Mouse (Mus musculus) midbrain, postnatal 0 days (tissue): Measurements from ENCODE around the gene Kcns3. TPM values are rescaled to one million over a fixed set of nuclear protein-coding genes. Genes with fewer than 3 reads are reported as not detected.

Source experiments
- ATAC-seq: fragments of 200-750 bp; cut with Nextera tagmentation; 2 replicates; pipeline ENCODE4 v1.8.0; 2017; ENCODE audit warnings: moderate number of reproducible peaks, mild to moderate bottlenecking, moderate TSS enrichment, moderate library complexity; ENCODE audit not compliant: low FRiP score
- DNase-seq: peaks from one replicate; pipeline ENCODE4 v3.0.0-alpha.2; 2015; ENCODE audit warnings: low spot score
- H3K27ac ChIP-seq: fragments of 300-500 bp; sonication (generic); 2 replicates; pipeline ENCODE4 v1.5.1; 2014; ENCODE audit warnings: low read depth, mild to moderate bottlenecking, low read length, mixed read lengths
- H3K27me3 ChIP-seq: fragments of 300-500 bp; sonication (generic); 2 replicates; pipeline ENCODE4 v1.6.1; 2014; ENCODE audit warnings: low read length, control low read depth, mixed read lengths; ENCODE audit not compliant: insufficient read depth
- H3K36me3 ChIP-seq: fragments of 300-500 bp; sonication (generic); 2 replicates; pipeline ENCODE4 v1.6.1; 2014; ENCODE audit warnings: low read length, control low read depth, mixed read lengths; ENCODE audit not compliant: insufficient read depth
- H3K4me1 ChIP-seq: fragments of 300-500 bp; sonication (generic); 2 replicates; pipeline ENCODE4 v1.6.1; 2014; ENCODE audit warnings: mild to moderate bottlenecking, control low read depth, antibody characterized with exemption, low read length, mixed read lengths; ENCODE audit not compliant: insufficient read depth
- H3K4me2 ChIP-seq: fragments of 300-500 bp; sonication (generic); 2 replicates; pipeline ENCODE4 v1.6.1; 2014; ENCODE audit warnings: low read depth, mild to moderate bottlenecking, low read length, mixed read lengths; ENCODE audit not compliant: poor library complexity, severe bottlenecking
- H3K4me3 ChIP-seq: fragments of 300-500 bp; sonication (generic); 2 replicates; pipeline ENCODE4 v1.5.1; 2014; ENCODE audit warnings: low read depth, mild to moderate bottlenecking, low read length, moderate library complexity
- H3K9ac ChIP-seq: fragments of 300-500 bp; sonication (generic); replicated peaks from 2 replicates; pipeline ENCODE4 v1.6.1; 2014; ENCODE audit warnings: mild to moderate bottlenecking, low read length, moderate library complexity, mixed read lengths; ENCODE audit not compliant: poor library complexity, severe bottlenecking
- H3K9me3 ChIP-seq: fragments of 300-500 bp; sonication (generic); 2 replicates; pipeline ENCODE4 v1.6.1; 2016; ENCODE audit warnings: low read length, control low read depth
- CTCF ChIP-seq: IDR thresholded peaks from 2 replicates; pipeline ENCODE4 v1.5.1; 2016; ENCODE audit warnings: antibody characterized with exemption, mild to moderate bottlenecking
- polyA plus RNA-seq: library from polyadenylated mRNA; unstranded; fragments of >200 nt; fragmentation: Nextera tagmentation; extraction: Ambion mirVana; gene quantifications from 2 replicates; pipeline ENCODE4 v1.2.1, GENCODE M21; 2015
- total RNA-seq: library from RNA; depleted of rRNA; stranded (reverse); fragments of >200 nt; gene quantifications from 2 replicates; pipeline ENCODE4 v1.2.3, GENCODE M21; 2014; rRNA removed

The Kcns3 gene
- total and polyA plus RNA-seq, 2 experiments from 2014 or later, result 0.44 to 0.49 TPM

GRCm38 (mm10) chr12:11041821-11042220 is 109.0 kb downstream of the Kcns3 start:
- no peak for TF ChIP-seq CTCF
- Histone ChIP-seq H3K36me3 (no peaks in the 10 kb centered on the region), H3K9ac (no peak overlapping the region), H3K27me3 (no peaks in the 10 kb centered on the region), H3K4me3 (no peak overlapping the region), H3K27ac (no peak overlapping the region), H3K4me1 (no peaks in the 10 kb centered on the region), H3K9me3 (no peaks in the 10 kb centered on the region), H3K4me2 (no peak overlapping the region)
- no peak for DNase-seq
- ATAC-seq, result no peak

Other genes starting within 250 kb of the Kcns3 start
- not detected in 2 replicates for gene Msgn1, start 57.9 kb upstream of the Kcns3 start, total RNA-seq
- not detected in 2 replicates for gene Msgn1, start 57.9 kb upstream of the Kcns3 start, polyA plus RNA-seq
- 0.99 and 2.1 TPM in 2 replicates for gene Gen1, start 114.7 kb upstream of the Kcns3 start, total RNA-seq
- 0.42 and 0.51 TPM in 2 replicates for gene Gen1, start 114.7 kb upstream of the Kcns3 start, polyA plus RNA-seq
- gene Smc6, start 114.8 kb upstream of the Kcns3 start, total RNA-seq, result 22.4 and 24.4 TPM in 2 replicates
- 99.8 and 103 TPM in 2 replicates for gene Smc6, start 114.8 kb upstream of the Kcns3 start, polyA plus RNA-seq